Mouse (Mus musculus) kidney, embryonic 14.5 days (tissue): Measurements from ENCODE around the gene Per2. TPM values are rescaled to one million over a fixed set of nuclear protein-coding genes. Genes with fewer than 3 reads are reported as not detected.

ENCODE experiments used
- ATAC-seq: fragments of 200-750 bp; cut with Nextera tagmentation; 2 replicates; pipeline ENCODE4 v1.8.0; 2017; ENCODE audit warnings: moderate number of reproducible peaks, mild to moderate bottlenecking, moderate TSS enrichment, moderate library complexity; ENCODE audit not compliant: low FRiP score, low TSS enrichment
- H3K27ac ChIP-seq: fragments of 300-500 bp; sonication (generic); 2 replicates; pipeline ENCODE4 v1.5.1; 2014; ENCODE audit warnings: low read depth, mild to moderate bottlenecking, low read length, moderate library complexity, mixed read lengths
- H3K27me3 ChIP-seq: fragments of 300-500 bp; sonication (generic); 2 replicates; pipeline ENCODE4 v1.6.1; 2014; ENCODE audit warnings: mild to moderate bottlenecking, low read length; ENCODE audit not compliant: control insufficient read depth, insufficient read depth
- H3K36me3 ChIP-seq: fragments of 300-500 bp; sonication (generic); 2 replicates; pipeline ENCODE4 v1.6.1; 2014; ENCODE audit warnings: low read length, mixed read lengths; ENCODE audit not compliant: control insufficient read depth, insufficient read depth
- H3K4me1 ChIP-seq: fragments of 300-500 bp; sonication (generic); 2 replicates; pipeline ENCODE4 v1.6.1; 2014; ENCODE audit warnings: low read length, mixed read lengths; ENCODE audit not compliant: control insufficient read depth, insufficient read depth
- H3K4me2 ChIP-seq: fragments of 300-500 bp; sonication (generic); replicated peaks from 2 replicates; pipeline ENCODE4 v1.6.1; 2014; ENCODE audit warnings: low read depth, mild to moderate bottlenecking, low read length
- H3K4me3 ChIP-seq: fragments of 300-500 bp; sonication (generic); 2 replicates; pipeline ENCODE4 v1.5.1; 2014; ENCODE audit warnings: mild to moderate bottlenecking, low read length
- H3K9ac ChIP-seq: fragments of 300-500 bp; sonication (generic); 2 replicates; pipeline ENCODE4 v1.6.1; 2014; ENCODE audit warnings: low read depth, mild to moderate bottlenecking, low read length, moderate library complexity
- H3K9me3 ChIP-seq: fragments of 300-500 bp; sonication (generic); 2 replicates; pipeline ENCODE4 v1.6.1; 2016; ENCODE audit warnings: low read length; ENCODE audit not compliant: control insufficient read depth
- WGBS: fragments of 180-500 bp; shearing (Covaris S2); extraction: QIAGEN DNeasy Blood & Tissue Kit; methylation state at CpG from one replicate; pipeline ENCODE4 v1.1.7; 2014; 5-methylcytosine and 5-hydroxymethylcytosine counted together
- polyA plus RNA-seq: library from polyadenylated mRNA; unstranded; fragments of >200 nt; fragmentation: Nextera tagmentation; extraction: Ambion mirVana; gene quantifications from 2 replicates; pipeline ENCODE4 v1.2.1, GENCODE M21; 2014

Per2 gene
- polyA plus RNA-seq, 1 experiment from 2014 or later = 3.6 TPM

- Histone ChIP-seq H3K4me3 (peak within 1 kb of the TSS; percentile 96), H3K27ac (peak within 1 kb of the TSS; percentile 38), H3K36me3 (peaks cover 11% of the 10 kb centered on the region; the same call in 1 of the 2 replicates), H3K9ac (peak within 1 kb of the TSS; percentile 93), H3K4me2 (peak within 1 kb of the TSS; percentile 87), H3K27me3 (no peaks in the 10 kb centered on the region), H3K4me1 (peaks cover 11% of the 10 kb centered on the region), H3K9me3 (no peaks in the 10 kb centered on the region)
- under 1% methylated on average over 82 of the region's 91 CpGs for WGBS
- ATAC-seq = peak; percentile 95
Observed at GRCm38 (mm10) chr1:91398260-91399062, 60.7 kb downstream of the Per2 start, which contains the start of gene Ilkap. Ilkap (minus strand) TSS chr1:91398815.

- peak overlapping the region; percentile 87 for H3K4me2 ChIP-seq
- 1% methylated on average over 12 of the region's 12 CpGs for WGBS
- H3K4me1 ChIP-seq = peaks cover 11% of the 10 kb centered on the region
- H3K27ac ChIP-seq = peak overlapping the region; percentile 38
- peak; percentile 21; the same call in 1 of the 2 replicates for ATAC-seq
- H3K27me3 ChIP-seq = no peaks in the 10 kb centered on the region
- no peaks in the 10 kb centered on the region for H3K9me3 ChIP-seq
- peak overlapping the region; percentile 93 for H3K9ac ChIP-seq
- H3K36me3 ChIP-seq = peaks cover 16% of the 10 kb centered on the region; the same call in 1 of the 2 replicates
- peak overlapping the region; percentile 96 for H3K4me3 ChIP-seq
Observed at GRCm38 (mm10) chr1:91397927-91398259, 61.2 kb downstream of the Per2 start.

GRCm38 (mm10) chr1:91390369-91390768 is 68.8 kb downstream of the Per2 start:
- no peak overlapping the region for H3K9ac ChIP-seq
- no peak for ATAC-seq
- no peaks in the 10 kb centered on the region for H3K27me3 ChIP-seq
- H3K9me3 ChIP-seq = no peaks in the 10 kb centered on the region
- no peak overlapping the region for H3K27ac ChIP-seq
- WGBS = 93% methylated on average over 5 of the region's 5 CpGs
- no peak overlapping the region for H3K4me3 ChIP-seq
- H3K36me3 ChIP-seq = peaks cover 77% of the 10 kb centered on the region
- no peak overlapping the region for H3K4me2 ChIP-seq
- H3K4me1 ChIP-seq = no peaks in the 10 kb centered on the region

- Histone ChIP-seq H3K9ac (no peak overlapping the region), H3K4me1 (no peaks in the 10 kb centered on the region), H3K27ac (no peak overlapping the region), H3K9me3 (no peaks in the 10 kb centered on the region), H3K36me3 (peaks cover 93% of the 10 kb centered on the region), H3K4me3 (no peak overlapping the region), H3K27me3 (no peaks in the 10 kb centered on the region), H3K4me2 (no peak overlapping the region)
- WGBS = 90% methylated on average over 4 of the region's 4 CpGs
- ATAC-seq = no peak
Observed at GRCm38 (mm10) chr1:91381091-91381471, 78.0 kb downstream of the Per2 start.

GRCm38 (mm10) chr1:91380453-91381090 is 78.6 kb downstream of the Per2 start:
- H3K27ac ChIP-seq = no peak overlapping the region
- ATAC-seq = 0 out of 2 replicates have a peak, but pooled peaks have one; percentile 63
- H3K4me3 ChIP-seq = no peak overlapping the region
- no peaks in the 10 kb centered on the region for H3K27me3 ChIP-seq
- no peaks in the 10 kb centered on the region for H3K9me3 ChIP-seq
- no peaks in the 10 kb centered on the region for H3K4me1 ChIP-seq
- H3K4me2 ChIP-seq = no peak overlapping the region
- WGBS = 65% methylated on average over 7 of the region's 7 CpGs
- peaks cover 95% of the 10 kb centered on the region for H3K36me3 ChIP-seq
- H3K9ac ChIP-seq = no peak overlapping the region

- H3K9ac ChIP-seq = no peak overlapping the region
- H3K4me1 ChIP-seq = no peaks in the 10 kb centered on the region
- ATAC-seq = no peak
- H3K36me3 ChIP-seq = peaks cover 83% of the 10 kb centered on the region
- H3K27me3 ChIP-seq = no peaks in the 10 kb centered on the region
- 90% methylated on average over 6 of the region's 6 CpGs for WGBS
- H3K27ac ChIP-seq = no peak overlapping the region
- H3K4me2 ChIP-seq = no peak overlapping the region
- no peaks in the 10 kb centered on the region for H3K9me3 ChIP-seq
- no peak overlapping the region for H3K4me3 ChIP-seq
Observed at GRCm38 (mm10) chr1:91373414-91373835, 85.7 kb downstream of the Per2 start.

GRCm38 (mm10) chr1:91370055-91370454 is 89.1 kb downstream of the Per2 start:
- Histone ChIP-seq H3K27ac (no peak overlapping the region), H3K9ac (no peak overlapping the region), H3K27me3 (no peaks in the 10 kb centered on the region), H3K4me2 (no peak overlapping the region), H3K36me3 (peaks cover 49% of the 10 kb centered on the region), H3K4me1 (no peaks in the 10 kb centered on the region), H3K4me3 (no peak overlapping the region), H3K9me3 (no peaks in the 10 kb centered on the region)
- no peak for ATAC-seq
- 88% methylated on average over 23 of the region's 23 CpGs for WGBS

- 0 out of 2 replicates have a peak, but pooled peaks cover 1% of the 10 kb centered on the region for H3K9me3 ChIP-seq
- no peak overlapping the region for H3K4me3 ChIP-seq
- no peaks in the 10 kb centered on the region for H3K4me1 ChIP-seq
- H3K9ac ChIP-seq = no peak overlapping the region
- ATAC-seq = no peak
- no peak overlapping the region for H3K27ac ChIP-seq
- WGBS = 59% methylated on average over 4 of the region's 4 CpGs
- no peak overlapping the region for H3K4me2 ChIP-seq
- peaks cover 43% of the 10 kb centered on the region for H3K36me3 ChIP-seq
- H3K27me3 ChIP-seq = no peaks in the 10 kb centered on the region
Observed at GRCm38 (mm10) chr1:91369408-91369807, 89.7 kb downstream of the Per2 start.

GRCm38 (mm10) chr1:91367295-91367694 is 91.8 kb downstream of the Per2 start:
- Histone ChIP-seq H3K9ac (no peak overlapping the region), H3K4me2 (no peak overlapping the region), H3K4me3 (no peak overlapping the region), H3K36me3 (peaks cover 23% of the 10 kb centered on the region; the same call in 1 of the 2 replicates), H3K27ac (no peak overlapping the region), H3K4me1 (no peaks in the 10 kb centered on the region), H3K9me3 (peaks cover 2% of the 10 kb centered on the region; the same call in 1 of the 2 replicates), H3K27me3 (no peaks in the 10 kb centered on the region)
- no peak for ATAC-seq
- WGBS = 97% methylated on average over 3 of the region's 3 CpGs
